Mouse (Mus musculus) urinary bladder, postnatal 25 days (tissue): ENCODE results near the gene Gm29644.
"Not testable (repeated sequence)": the region's sequence is repeated elsewhere in the genome, so short reads cannot be mapped to it uniquely, and the experiment has no call there.

Experiments
- DNase-seq: peaks from one replicate; pipeline ENCODE4 v3.0.0; 2022; ENCODE audit warnings: low spot score

The Gm29644 gene

DNA sequence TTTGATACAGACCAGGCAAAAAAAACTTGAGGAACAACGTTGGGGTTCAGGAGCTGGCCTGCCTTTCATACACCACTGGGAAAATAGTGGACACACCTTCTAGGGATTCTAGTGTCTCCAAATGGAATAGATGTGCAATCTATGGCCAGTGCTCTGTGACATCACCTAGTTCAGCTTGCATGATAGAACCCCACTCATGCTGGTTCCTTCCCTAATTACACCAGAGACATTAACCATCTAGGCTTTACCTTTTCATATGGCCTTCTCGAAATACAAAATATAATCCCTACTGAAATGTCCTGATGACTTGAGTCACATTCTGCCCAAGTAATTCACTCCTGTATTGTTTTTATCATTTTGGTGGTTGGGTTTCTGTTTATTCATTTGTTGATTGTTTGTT, at the start of gene Gm29644, which contains the start of gene Gm29423:
Gm29644 (minus strand) TSS at position 157 of the 400 bp plus-strand sequence.
Gm29423 (minus strand) TSS at position 101 of the 400 bp plus-strand sequence.
- not testable (repeated sequence) for DNase-seq

DNA sequence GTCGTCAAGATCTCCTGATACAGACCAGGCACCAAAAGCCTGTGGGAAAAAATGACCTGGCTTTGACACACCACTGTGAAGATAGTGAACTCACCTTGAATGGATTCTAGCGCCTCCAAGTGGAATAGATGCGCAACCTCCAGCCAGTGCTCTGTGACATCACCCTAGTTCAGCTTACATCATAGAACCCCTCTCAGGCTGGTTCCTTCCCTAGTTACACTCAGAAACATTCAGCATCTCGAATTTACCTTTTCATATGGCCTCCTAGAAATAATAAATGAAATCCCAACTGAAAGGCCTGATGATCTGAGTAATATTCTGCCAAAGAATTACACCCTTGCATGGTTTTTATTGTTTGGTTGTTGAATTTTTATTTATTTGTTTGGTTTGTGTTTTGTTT, 29.6 kb downstream of the Gm29644 start, which contains the start of gene Gm21118:
Gm21118 (minus strand) TSS at position 101 of the 400 bp plus-strand sequence.
- not testable (repeated sequence) for DNase-seq
